Comparison of ENCODE assay signal across 8 mouse cellular contexts in genomic region chr1:134059739-134060695, GRCm38 (mm10). TPM values are rescaled to one million over a fixed set of nuclear protein-coding genes. Genes with fewer than 3 reads are reported as not detected.
DNase-seq lines count a peak whose midpoint lies in the region; ATAC-seq lines count a peak whose summit lies in the region.

No protein-coding gene starts in this region.

- DNase-seq in kidney, adult 18-20 months = no peak
- DNase-seq in induced T-regulatory cell, adult 2 months (ENCODE audit: low read depth) = peak; percentile 85
- DNase-seq in midbrain, embryonic 14.5 days = no peak
- DNase-seq in left cerebral cortex, adult 11 months (ENCODE audit: low spot score) = no peak
- no peak for DNase-seq in kidney, adult 11 months

- H3K27me3 ChIP-seq in kidney, embryonic 16.5 days (ENCODE audit: insufficient read depth, low read length) = no peaks in the 10 kb centered on the region
- no peaks in the 10 kb centered on the region for H3K27me3 ChIP-seq in midbrain, embryonic 14.5 days (ENCODE audit: control insufficient read depth, insufficient read depth, low read length)

- H3K4me1 ChIP-seq in kidney, embryonic 16.5 days (ENCODE audit: insufficient read depth, low read length) = peaks cover 66% of the 10 kb centered on the region
- H3K4me1 ChIP-seq in midbrain, embryonic 14.5 days (ENCODE audit: control insufficient read depth, insufficient read depth, low read length) = peaks cover 47% of the 10 kb centered on the region

- no peaks in the 10 kb centered on the region for H3K9me3 ChIP-seq in kidney, embryonic 16.5 days (ENCODE audit: low read length)
- H3K9me3 ChIP-seq in midbrain, embryonic 14.5 days (ENCODE audit: control insufficient read depth, low read length) = no peaks in the 10 kb centered on the region

- H3K9ac ChIP-seq in kidney, embryonic 16.5 days (replicated peaks; ENCODE audit: low read length) = peak overlapping the region; percentile 54
- peak overlapping the region; percentile 39; the same call in 1 of the 2 replicates for H3K9ac ChIP-seq in midbrain, embryonic 14.5 days (replicated peaks; ENCODE audit: low read length)

- peak overlapping the region; percentile 30 for H3K4me3 ChIP-seq in kidney, embryonic 16.5 days (ENCODE audit: low read length)
- peak overlapping the region; percentile 33 for H3K4me3 ChIP-seq in midbrain, embryonic 14.5 days (replicated peaks; ENCODE audit: low read depth, low read length)

- H3K27ac ChIP-seq in kidney, embryonic 16.5 days (ENCODE audit: low read length) = peak overlapping the region; percentile 96
- H3K27ac ChIP-seq in midbrain, embryonic 14.5 days (replicated peaks; ENCODE audit: low read depth, low read length) = peak overlapping the region; percentile 94

- peak overlapping the region; percentile 56 for H3K4me2 ChIP-seq in kidney, embryonic 16.5 days (replicated peaks; ENCODE audit: low read depth, low read length)
- peak overlapping the region; percentile 80 for H3K4me2 ChIP-seq in midbrain, embryonic 14.5 days (ENCODE audit: low read length)

- WGBS in kidney, embryonic 16.5 days = 66% methylated on average over 16 of the region's 16 CpGs
- WGBS in midbrain, embryonic 14.5 days = 70% methylated on average over 16 of the region's 16 CpGs

- no peak for ATAC-seq in kidney, embryonic 16.5 days (ENCODE audit: low FRiP score, low TSS enrichment)
- ATAC-seq in common myeloid progenitor, adult 5-6 weeks (replicated peaks; ENCODE audit: low read depth, poor library complexity, severe bottlenecking) = 0 out of 2 replicates have a peak, but pooled peaks have one; percentile 15
- ATAC-seq in midbrain, embryonic 14.5 days (ENCODE audit: low FRiP score, low TSS enrichment) = no peak
- no peak for ATAC-seq in granulocyte monocyte progenitor cell, adult 5-6 weeks (replicated peaks; ENCODE audit: poor library complexity, severe bottlenecking)

- no peaks in the 10 kb centered on the region for H3K36me3 ChIP-seq in kidney, embryonic 16.5 days (ENCODE audit: insufficient read depth, low read length)
- H3K36me3 ChIP-seq in midbrain, embryonic 14.5 days (ENCODE audit: control insufficient read depth, insufficient read depth, low read length) = no peaks in the 10 kb centered on the region

RNA-seq across cellular contexts. Expression of gene Btg2, which starts 18.9 kb away (rescaled TPM):
- 36.2 and 38.2 TPM in 2 replicates for polyA plus RNA-seq in kidney, embryonic 16.5 days (2015; fragmentation: Nextera tagmentation; extraction: Ambion mirVana)
- 87.7 and 93.6 TPM in 2 replicates for total RNA-seq in common myeloid progenitor, adult 5-6 weeks (2017)
- 34.2 and 61.1 TPM in 2 replicates for polyA plus RNA-seq in midbrain, embryonic 14.5 days (2014; fragmentation: Nextera tagmentation; extraction: Ambion mirVana)
- 7.2 and 13.5 TPM in 2 replicates for total RNA-seq in granulocyte monocyte progenitor cell, adult 5-6 weeks (2014; fragmentation: Nextera tagmentation)
- 31.3 and 33.7 TPM in 2 replicates for total RNA-seq in granulocyte monocyte progenitor cell, adult 5-6 weeks (2017)

RNA-seq across cellular contexts. Expression of gene Fmod, which starts 23.0 kb away (rescaled TPM):
- polyA plus RNA-seq in kidney, embryonic 16.5 days (2015; fragmentation: Nextera tagmentation; extraction: Ambion mirVana) = 12.5 and 17.1 TPM in 2 replicates
- not detected in 2 replicates for total RNA-seq in common myeloid progenitor, adult 5-6 weeks (2017)
- polyA plus RNA-seq in midbrain, embryonic 14.5 days (2014; fragmentation: Nextera tagmentation; extraction: Ambion mirVana) = 0.31 and 6.4 TPM in 2 replicates
- not detected in 2 replicates for total RNA-seq in granulocyte monocyte progenitor cell, adult 5-6 weeks (2014; fragmentation: Nextera tagmentation)
- not detected in 2 replicates for total RNA-seq in granulocyte monocyte progenitor cell, adult 5-6 weeks (2017)

RNA-seq across cellular contexts. Expression of gene Chit1, which starts 51.0 kb away (rescaled TPM):
- 0.17 and 0.21 TPM in 2 replicates for polyA plus RNA-seq in kidney, embryonic 16.5 days (2015; fragmentation: Nextera tagmentation; extraction: Ambion mirVana)
- 0.53 and 0.55 TPM in 2 replicates for total RNA-seq in common myeloid progenitor, adult 5-6 weeks (2017)
- 0.26 TPM in 1 of 2 replicates, not detected in the other for polyA plus RNA-seq in midbrain, embryonic 14.5 days (2014; fragmentation: Nextera tagmentation; extraction: Ambion mirVana)
- total RNA-seq in granulocyte monocyte progenitor cell, adult 5-6 weeks (2014; fragmentation: Nextera tagmentation) = 0.62 and 1.7 TPM in 2 replicates
- total RNA-seq in granulocyte monocyte progenitor cell, adult 5-6 weeks (2017) = 0.22 and 0.82 TPM in 2 replicates
